Mouse (Mus musculus) myocyte (in vitro differentiated cells): ENCODE data around the gene Cerk.

Experiments
- E2F4 ChIP-seq: IDR thresholded peaks from one replicate; pipeline ENCODE4 v1.6.1; 2011; ENCODE audit warnings: mild to moderate bottlenecking, control low read depth, moderate library complexity; ENCODE audit not compliant: insufficient read depth
- MAX ChIP-seq: IDR thresholded peaks from one replicate; pipeline ENCODE4 v1.6.1; 2011; ENCODE audit warnings: low read depth, mild to moderate bottlenecking, control low read depth

- TF ChIP-seq E2F4 (no peak), MAX (no peak)
Measured at GRCm38 (mm10) chr15:86124359-86124758, 61.6 kb downstream of the Cerk start.
